Mouse (Mus musculus) embryonic fibroblast, embryonic 13.5 days (primary cell): ENCODE measurements at regions not wholly inside any gene's neighbourhood (a gene's known extent, or its start where the extent isn't known, plus 50 kb on each side); places are given as distances from the start of the nearest gene placed in this dataset.
"Not testable (repeated sequence)": the region's sequence is repeated elsewhere in the genome, so short reads cannot be mapped to it uniquely, and the experiment has no call there.

Source experiments
- H3K27ac ChIP-seq: 2 replicates; pipeline ENCODE4 v1.5.1; 2012; ENCODE audit warnings: low read length, control low read depth, inconsistent platforms; ENCODE audit not compliant: insufficient read depth
- H3K4me1 ChIP-seq: 2 replicates; pipeline ENCODE4 v1.6.1; 2011; ENCODE audit warnings: low read length; ENCODE audit not compliant: control insufficient read depth, insufficient read depth
- H3K4me3 ChIP-seq: 2 replicates; pipeline ENCODE4 v1.5.1; 2011; ENCODE audit warnings: mild to moderate bottlenecking, control low read depth, low read length; ENCODE audit not compliant: insufficient read depth
- CTCF ChIP-seq: IDR thresholded peaks from 2 replicates; pipeline ENCODE4 v1.5.1; 2011; ENCODE audit warnings: mild to moderate bottlenecking, control low read depth, low read length, moderate library complexity, borderline replicate concordance; ENCODE audit not compliant: insufficient read depth
- POLR2A ChIP-seq: IDR thresholded peaks from 2 replicates; pipeline ENCODE4 v1.6.1; 2011; ENCODE audit warnings: low read depth, mild to moderate bottlenecking, control low read depth, low read length, moderate library complexity

- Histone ChIP-seq H3K4me1 (peaks cover 6% of the 10 kb centered on the region), H3K4me3 (no peak overlapping the region), H3K27ac (no peak overlapping the region)
- TF ChIP-seq CTCF (no peak), POLR2A (no peak)
Observed at GRCm38 (mm10) chr12:70654546-70654945, 170.8 kb upstream of the Frmd6 start.

- Histone ChIP-seq H3K4me1 (peaks cover 4% of the 10 kb centered on the region; the same call in 1 of the 2 replicates), H3K4me3 (no peak overlapping the region), H3K27ac (peak overlapping the region; percentile 65; the same call in 1 of the 2 replicates)
- TF ChIP-seq POLR2A: no peak
- no peak for TF ChIP-seq CTCF
Observed at GRCm38 (mm10) chr12:70655411-70655811, 169.9 kb upstream of the Frmd6 start.

- no peak overlapping the region for H3K4me3 ChIP-seq
- no peak for TF ChIP-seq POLR2A
- no peak for TF ChIP-seq CTCF
Observed at GRCm38 (mm10) chr12:70655900-70656544, 169.3 kb upstream of the Frmd6 start.

GRCm38 (mm10) chr12:70656805-70657492, 168.4 kb upstream of the Frmd6 start:
- Histone ChIP-seq H3K27ac (no peak overlapping the region), H3K4me1 (peaks cover 6% of the 10 kb centered on the region; the same call in 1 of the 2 replicates), H3K4me3 (no peak overlapping the region)
- TF ChIP-seq POLR2A (no peak), CTCF (no peak)

More at GRCm38 (mm10) chr12:70655900-70656544, 169.3 kb upstream of the Frmd6 start:
- Histone ChIP-seq H3K4me1 (peaks cover 6% of the 10 kb centered on the region; the same call in 1 of the 2 replicates), H3K27ac (no peak overlapping the region; the same call in 1 of the 2 replicates)

- Histone ChIP-seq H3K4me1 (peaks cover 6% of the 10 kb centered on the region; the same call in 1 of the 2 replicates), H3K4me3 (no peak overlapping the region), H3K27ac (no peak overlapping the region)
- TF ChIP-seq POLR2A (no peak), CTCF (no peak)
Observed at GRCm38 (mm10) chr12:70657493-70657810, 167.9 kb upstream of the Frmd6 start.

- Histone ChIP-seq H3K4me3 (no peak overlapping the region), H3K27ac (no peak overlapping the region), H3K4me1 (peaks cover 6% of the 10 kb centered on the region; the same call in 1 of the 2 replicates)
- TF ChIP-seq CTCF (no peak), POLR2A (no peak)
Observed at GRCm38 (mm10) chr12:70658106-70658505, 167.2 kb upstream of the Frmd6 start.

GRCm38 (mm10) chr12:70660388-70660787, 164.9 kb upstream of the Frmd6 start:
- peaks cover 2% of the 10 kb centered on the region; the same call in 1 of the 2 replicates for H3K4me1 ChIP-seq
- TF ChIP-seq POLR2A (no peak), CTCF (no peak)
- no peak overlapping the region for H3K27ac ChIP-seq
- no peak overlapping the region for H3K4me3 ChIP-seq

GRCm38 (mm10) chr12:70668158-70668557, 157.2 kb upstream of the Frmd6 start:
- not testable (repeated sequence) for H3K4me1 ChIP-seq, H3K4me3 ChIP-seq, H3K27ac ChIP-seq

- H3K4me3 ChIP-seq: no peak overlapping the region
- no peak overlapping the region for H3K27ac ChIP-seq
- 0 out of 2 replicates have a peak, but pooled peaks cover 2% of the 10 kb centered on the region for H3K4me1 ChIP-seq
- no peak for TF ChIP-seq POLR2A
- no peak for TF ChIP-seq CTCF
Observed at GRCm38 (mm10) chr12:70672115-70672514, 153.2 kb upstream of the Frmd6 start.

- no peak overlapping the region; the same call in 1 of the 2 replicates for H3K27ac ChIP-seq
- TF ChIP-seq CTCF (no peak), POLR2A (no peak)
Observed at GRCm38 (mm10) chr12:70673188-70673587, 152.1 kb upstream of the Frmd6 start.

More at GRCm38 (mm10) chr12:70673188-70673587, 152.1 kb upstream of the Frmd6 start:
- 0 out of 2 replicates have a peak, but pooled peaks cover 2% of the 10 kb centered on the region for H3K4me1 ChIP-seq
- H3K4me3 ChIP-seq: no peak overlapping the region
